Mouse (Mus musculus): Measurements from ENCODE around the gene Fntb. TPM values are rescaled to one million over a fixed set of nuclear protein-coding genes. Genes with fewer than 3 reads are reported as not detected.
A peak's percentile ranks its signal among the peaks of the same experiment; 100 is the strongest.

Gene Fntb
- polyA plus RNA-seq, 1 experiment from 2014 or later, result 42.9 TPM

DNA sequence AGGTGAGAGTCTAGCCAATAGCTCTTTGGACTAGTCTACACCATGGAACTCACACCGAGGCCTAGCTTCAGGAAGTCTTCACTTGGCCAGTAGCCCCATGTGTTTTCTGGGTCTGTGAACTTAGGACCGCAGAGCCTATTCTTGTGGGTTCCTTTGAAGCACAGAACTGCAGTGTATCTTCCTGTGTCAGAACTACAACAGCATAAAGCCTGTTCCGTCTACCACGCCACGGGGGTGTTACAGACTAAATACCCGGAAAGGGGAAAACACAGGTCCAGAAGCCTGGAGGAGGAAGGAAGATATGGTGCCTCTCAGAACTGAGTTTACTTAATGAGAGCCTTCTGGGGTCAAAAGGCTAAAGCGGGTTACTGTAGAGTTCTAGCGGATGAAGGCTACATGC lies 157.7 kb downstream of the Fntb start:
- no peak overlapping the region for H3K4me3 ChIP-seq (ENCODE audit: low read length)
- H3K4me2 ChIP-seq (replicated peaks; ENCODE audit: low read depth, low read length), result no peak overlapping the region

GRCm38 (mm10) chr12:76924904-76925604 lies 159.7 kb downstream of the Fntb start:
- no peak for ATAC-seq (ENCODE audit: low FRiP score, low TSS enrichment)
- Histone ChIP-seq H3K27me3 (ENCODE audit: insufficient read depth, low read length) (no peaks in the 10 kb centered on the region), H3K4me3 (ENCODE audit: low read length) (no peak overlapping the region), H3K9ac (replicated peaks; ENCODE audit: low read length) (no peak overlapping the region), H3K4me1 (ENCODE audit: insufficient read depth, low read length) (no peaks in the 10 kb centered on the region), H3K36me3 (ENCODE audit: insufficient read depth, low read length) (0 out of 2 replicates have a peak, but pooled peaks cover 2% of the 10 kb centered on the region), H3K27ac (ENCODE audit: low read length) (no peak overlapping the region), H3K9me3 (ENCODE audit: low read length) (no peaks in the 10 kb centered on the region), H3K4me2 (replicated peaks; ENCODE audit: low read depth, low read length) (no peak overlapping the region)
- 90% methylated on average over 10 of the region's 10 CpGs for WGBS

More for the DNA sequence above, 157.7 kb downstream of the Fntb start:
- H3K36me3 ChIP-seq (ENCODE audit: insufficient read depth, low read length), result 0 out of 2 replicates have a peak, but pooled peaks cover 2% of the 10 kb centered on the region
- H3K27ac ChIP-seq (ENCODE audit: low read length), result no peak overlapping the region
- no peaks in the 10 kb centered on the region for H3K27me3 ChIP-seq (ENCODE audit: insufficient read depth, low read length)
- no peak for ATAC-seq (ENCODE audit: low FRiP score, low TSS enrichment)
- no peak overlapping the region for H3K9ac ChIP-seq (replicated peaks; ENCODE audit: low read length)
- no peaks in the 10 kb centered on the region for H3K9me3 ChIP-seq (ENCODE audit: low read length)
- 92% methylated on average over 8 of the region's 8 CpGs for WGBS
- no peaks in the 10 kb centered on the region for H3K4me1 ChIP-seq (ENCODE audit: insufficient read depth, low read length)

- H3K4me3 ChIP-seq (ENCODE audit: low read length), result no peak overlapping the region
- no peak overlapping the region for H3K4me2 ChIP-seq (replicated peaks; ENCODE audit: low read depth, low read length)
- H3K4me1 ChIP-seq (ENCODE audit: insufficient read depth, low read length), result no peaks in the 10 kb centered on the region
- no peaks in the 10 kb centered on the region for H3K9me3 ChIP-seq (ENCODE audit: low read length)
- no peaks in the 10 kb centered on the region for H3K36me3 ChIP-seq (ENCODE audit: insufficient read depth, low read length)
- 79% methylated on average over 10 of the region's 10 CpGs for WGBS
- no peak for ATAC-seq (ENCODE audit: low FRiP score, low TSS enrichment)
- no peak overlapping the region for H3K27ac ChIP-seq (ENCODE audit: low read length)
- no peak overlapping the region for H3K9ac ChIP-seq (replicated peaks; ENCODE audit: low read length)
- H3K27me3 ChIP-seq (ENCODE audit: insufficient read depth, low read length), result no peaks in the 10 kb centered on the region
These were observed 161.1 kb downstream of the Fntb start for GRCm38 (mm10) chr12:76926338-76926945.

DNA sequence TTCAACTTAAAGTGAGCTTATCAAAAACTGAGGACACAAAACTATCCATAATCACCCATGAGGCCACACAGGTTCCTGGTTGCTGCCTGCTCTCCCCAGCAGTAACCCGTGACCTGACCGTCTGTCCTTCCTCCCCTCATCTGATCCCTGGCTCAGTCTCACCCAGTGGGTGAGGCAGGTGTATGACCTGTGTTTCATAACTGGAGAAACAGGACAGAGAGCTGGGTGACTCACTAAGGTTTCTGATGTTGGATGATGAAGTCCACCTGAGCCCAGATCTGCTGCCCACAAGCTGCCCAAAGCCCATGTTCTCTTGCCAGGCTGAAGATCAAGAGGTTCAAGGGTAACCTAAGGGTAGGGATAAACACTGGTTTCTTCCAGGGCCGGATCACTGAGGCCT lies 161.6 kb downstream of the Fntb start:
- no peak for ATAC-seq (ENCODE audit: low FRiP score, low TSS enrichment)
- H3K4me1 ChIP-seq (ENCODE audit: insufficient read depth, low read length), result no peaks in the 10 kb centered on the region
- H3K9me3 ChIP-seq (ENCODE audit: low read length), result no peaks in the 10 kb centered on the region
- no peaks in the 10 kb centered on the region for H3K27me3 ChIP-seq (ENCODE audit: insufficient read depth, low read length)
- 79% methylated on average over 3 of the region's 3 CpGs for WGBS
- no peak overlapping the region for H3K4me2 ChIP-seq (replicated peaks; ENCODE audit: low read depth, low read length)
- no peak overlapping the region for H3K27ac ChIP-seq (ENCODE audit: low read length)
- H3K9ac ChIP-seq (replicated peaks; ENCODE audit: low read length), result no peak overlapping the region
- no peaks in the 10 kb centered on the region for H3K36me3 ChIP-seq (ENCODE audit: insufficient read depth, low read length)
- H3K4me3 ChIP-seq (ENCODE audit: low read length), result no peak overlapping the region

DNA sequence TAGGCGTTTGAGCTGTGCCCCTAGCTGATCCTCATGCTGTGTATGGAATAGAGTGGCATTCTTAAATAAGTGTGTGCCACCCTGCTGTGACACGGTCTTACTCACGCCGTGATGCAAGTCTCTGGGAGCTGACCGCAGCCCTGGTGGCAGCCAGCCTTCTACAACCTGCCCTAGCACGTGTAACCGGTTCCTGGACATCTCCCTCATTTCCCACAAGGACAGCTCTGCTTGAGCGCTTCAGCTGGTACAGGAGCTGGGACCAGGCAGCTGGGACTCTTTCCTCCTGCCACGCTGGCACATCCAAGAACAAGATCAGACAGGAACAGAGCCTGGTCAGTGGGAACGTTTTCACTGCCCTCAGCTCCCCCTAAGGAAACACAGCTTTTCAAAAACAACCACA lies 162.2 kb downstream of the Fntb start:
- Histone ChIP-seq H3K4me3 (ENCODE audit: low read length) (no peak overlapping the region), H3K27me3 (ENCODE audit: insufficient read depth, low read length) (no peaks in the 10 kb centered on the region), H3K4me1 (ENCODE audit: insufficient read depth, low read length) (no peaks in the 10 kb centered on the region), H3K36me3 (ENCODE audit: insufficient read depth, low read length) (no peaks in the 10 kb centered on the region), H3K27ac (ENCODE audit: low read length) (no peak overlapping the region), H3K4me2 (replicated peaks; ENCODE audit: low read depth, low read length) (no peak overlapping the region), H3K9me3 (ENCODE audit: low read length) (no peaks in the 10 kb centered on the region), H3K9ac (replicated peaks; ENCODE audit: low read length) (no peak overlapping the region)
- peak; percentile 74 for ATAC-seq (ENCODE audit: low FRiP score, low TSS enrichment)
- WGBS, result 55% methylated on average over 10 of the region's 10 CpGs

GRCm38 (mm10) chr12:76930177-76930576 lies 164.8 kb downstream of the Fntb start:
- ATAC-seq (ENCODE audit: low FRiP score, low TSS enrichment), result no peak
- WGBS, result 84% methylated on average over 6 of the region's 6 CpGs
- no peaks in the 10 kb centered on the region for H3K27me3 ChIP-seq (ENCODE audit: insufficient read depth, low read length)

GRCm38 (mm10) chr12:76931739-76932687 lies 166.6 kb downstream of the Fntb start:
- no peaks in the 10 kb centered on the region for H3K4me1 ChIP-seq (ENCODE audit: insufficient read depth, low read length)
- no peak overlapping the region for H3K27ac ChIP-seq (ENCODE audit: low read length)
- H3K36me3 ChIP-seq (ENCODE audit: insufficient read depth, low read length), result peaks cover 12% of the 10 kb centered on the region; the same call in 1 of the 2 replicates
- no peak overlapping the region for H3K9ac ChIP-seq (replicated peaks; ENCODE audit: low read length)
- 55% methylated on average over 14 of the region's 14 CpGs for WGBS
- no peaks in the 10 kb centered on the region for H3K9me3 ChIP-seq (ENCODE audit: low read length)
- H3K4me3 ChIP-seq (ENCODE audit: low read length), result no peak overlapping the region
- H3K4me2 ChIP-seq (replicated peaks; ENCODE audit: low read depth, low read length), result no peak overlapping the region
- no peak for ATAC-seq (ENCODE audit: low FRiP score, low TSS enrichment)
- H3K27me3 ChIP-seq (ENCODE audit: insufficient read depth, low read length), result no peaks in the 10 kb centered on the region

More at GRCm38 (mm10) chr12:76930177-76930576, 164.8 kb downstream of the Fntb start:
- H3K9ac ChIP-seq (replicated peaks; ENCODE audit: low read length), result no peak overlapping the region
- H3K9me3 ChIP-seq (ENCODE audit: low read length), result no peaks in the 10 kb centered on the region
- H3K36me3 ChIP-seq (ENCODE audit: insufficient read depth, low read length), result no peaks in the 10 kb centered on the region
- H3K4me3 ChIP-seq (ENCODE audit: low read length), result no peak overlapping the region
- H3K4me1 ChIP-seq (ENCODE audit: insufficient read depth, low read length), result no peaks in the 10 kb centered on the region
- no peak overlapping the region for H3K27ac ChIP-seq (ENCODE audit: low read length)
- no peak overlapping the region for H3K4me2 ChIP-seq (replicated peaks; ENCODE audit: low read depth, low read length)

DNA sequence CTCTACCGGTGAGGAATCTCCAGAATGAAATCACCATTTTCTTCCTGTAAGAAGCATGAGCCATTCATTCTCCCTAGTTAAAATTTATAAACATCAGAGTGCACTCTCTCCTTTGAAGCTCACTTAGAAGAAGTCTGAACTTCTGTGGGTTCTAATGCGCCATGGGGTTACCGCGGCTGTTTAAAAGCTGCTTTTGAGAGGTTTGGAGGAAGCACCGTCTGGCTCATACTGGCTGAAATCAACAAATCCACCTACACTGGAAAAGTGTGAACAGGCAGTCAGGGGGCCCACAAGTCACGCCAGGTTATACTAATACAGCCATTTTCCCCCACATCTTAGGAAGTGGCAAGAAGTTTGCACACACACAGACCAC lies 167.3 kb downstream of the Fntb start:
- H3K4me3 ChIP-seq (ENCODE audit: low read length), result no peak overlapping the region
- WGBS, result 85% methylated on average over 6 of the region's 6 CpGs
- no peak overlapping the region for H3K4me2 ChIP-seq (replicated peaks; ENCODE audit: low read depth, low read length)
- H3K36me3 ChIP-seq (ENCODE audit: insufficient read depth, low read length), result peaks cover 13% of the 10 kb centered on the region; the same call in 1 of the 2 replicates
- H3K9me3 ChIP-seq (ENCODE audit: low read length), result no peaks in the 10 kb centered on the region
- no peak for ATAC-seq (ENCODE audit: low FRiP score, low TSS enrichment)
- no peak overlapping the region for H3K9ac ChIP-seq (replicated peaks; ENCODE audit: low read length)
- no peaks in the 10 kb centered on the region for H3K4me1 ChIP-seq (ENCODE audit: insufficient read depth, low read length)
- H3K27ac ChIP-seq (ENCODE audit: low read length), result no peak overlapping the region
- no peaks in the 10 kb centered on the region for H3K27me3 ChIP-seq (ENCODE audit: insufficient read depth, low read length)

DNA sequence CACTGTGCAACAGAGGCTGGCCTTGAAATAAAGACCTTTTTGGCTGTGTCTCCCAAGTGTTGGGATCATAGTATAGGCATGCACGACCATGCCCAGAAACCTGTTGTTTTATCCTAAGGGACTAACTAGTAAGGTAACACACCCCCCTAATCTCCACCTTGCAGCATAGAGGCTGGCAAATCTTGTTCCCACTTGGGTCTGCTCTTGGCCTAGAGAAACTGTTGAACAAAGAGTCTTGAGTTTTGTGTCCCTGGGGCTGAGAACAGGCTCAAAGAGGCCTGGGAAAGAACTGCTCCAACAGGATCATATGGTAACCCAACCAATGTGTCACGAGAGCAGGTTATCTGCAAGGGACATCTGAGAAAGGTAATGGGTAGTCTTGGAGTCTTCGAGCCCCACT lies 169.0 kb downstream of the Fntb start:
- no peaks in the 10 kb centered on the region for H3K4me1 ChIP-seq (ENCODE audit: insufficient read depth, low read length)
- H3K9me3 ChIP-seq (ENCODE audit: low read length), result no peaks in the 10 kb centered on the region
- H3K27ac ChIP-seq (ENCODE audit: low read length), result no peak overlapping the region
- H3K4me3 ChIP-seq (ENCODE audit: low read length), result no peak overlapping the region
- H3K27me3 ChIP-seq (ENCODE audit: insufficient read depth, low read length), result no peaks in the 10 kb centered on the region
- no peak for ATAC-seq (ENCODE audit: low FRiP score, low TSS enrichment)
- H3K36me3 ChIP-seq (ENCODE audit: insufficient read depth, low read length), result peaks cover 31% of the 10 kb centered on the region
- 80% methylated on average over 3 of the region's 3 CpGs for WGBS
- no peak overlapping the region for H3K4me2 ChIP-seq (replicated peaks; ENCODE audit: low read depth, low read length)
- no peak overlapping the region for H3K9ac ChIP-seq (replicated peaks; ENCODE audit: low read length)
